Mouse (Mus musculus) midbrain, embryonic 14.5 days (tissue): ENCODE measurements at regions not wholly inside any gene's neighbourhood (a gene's known extent, or its start where the extent isn't known, plus 50 kb on each side); places are given as distances from the start of the nearest gene placed in this dataset.
"Not testable (repeated sequence)": the region's sequence is repeated elsewhere in the genome, so short reads cannot be mapped to it uniquely, and the experiment has no call there.

Experiments used
- ATAC-seq: fragments of 200-750 bp; cut with Nextera tagmentation; 2 replicates; pipeline ENCODE4 v1.8.0; 2017; ENCODE audit warnings: moderate number of reproducible peaks, moderate library complexity; ENCODE audit not compliant: low FRiP score, low TSS enrichment
- DNase-seq: peaks from one replicate; pipeline ENCODE4 v3.0.0-alpha.2; 2015
- H3K27ac ChIP-seq: fragments of 300-500 bp; sonication (generic); replicated peaks from 2 replicates; pipeline ENCODE4 v1.5.1; 2014; ENCODE audit warnings: mild to moderate bottlenecking, low read depth, low read length, moderate library complexity
- H3K27me3 ChIP-seq: fragments of 300-500 bp; sonication (generic); 2 replicates; pipeline ENCODE4 v1.6.1; 2014; ENCODE audit warnings: low read length, control low read depth, mixed read lengths; ENCODE audit not compliant: control insufficient read depth, insufficient read depth
- H3K36me3 ChIP-seq: fragments of 300-500 bp; sonication (generic); 2 replicates; pipeline ENCODE4 v1.6.1; 2014; ENCODE audit warnings: low read length, control low read depth; ENCODE audit not compliant: control insufficient read depth, insufficient read depth
- H3K4me1 ChIP-seq: fragments of 300-500 bp; sonication (generic); 2 replicates; pipeline ENCODE4 v1.6.1; 2014; ENCODE audit warnings: mild to moderate bottlenecking, antibody characterized with exemption, low read length, control low read depth; ENCODE audit not compliant: control insufficient read depth, insufficient read depth
- H3K4me2 ChIP-seq: fragments of 300-500 bp; sonication (generic); 2 replicates; pipeline ENCODE4 v1.6.1; 2014; ENCODE audit warnings: mild to moderate bottlenecking, low read length, moderate library complexity
- H3K4me3 ChIP-seq: fragments of 300-500 bp; sonication (generic); replicated peaks from 2 replicates; pipeline ENCODE4 v1.5.1; 2014; ENCODE audit warnings: low read depth, low read length
- H3K9ac ChIP-seq: fragments of 300-500 bp; sonication (generic); replicated peaks from 2 replicates; pipeline ENCODE4 v1.6.1; 2014; ENCODE audit warnings: mild to moderate bottlenecking, low read length, moderate library complexity
- H3K9me3 ChIP-seq: fragments of 300-500 bp; sonication (generic); 2 replicates; pipeline ENCODE4 v1.6.1; 2016; ENCODE audit warnings: low read length, control low read depth, mixed read lengths; ENCODE audit not compliant: control insufficient read depth
- WGBS: fragments of 180-500 bp; shearing (Covaris S2); extraction: QIAGEN DNeasy Blood & Tissue Kit; methylation state at CpG from one replicate; pipeline ENCODE4 v1.1.7; 2014; 5-methylcytosine and 5-hydroxymethylcytosine counted together

- DNase-seq, result no peak
- Histone ChIP-seq H3K27me3 (no peaks in the 10 kb centered on the region), H3K4me3 (no peak overlapping the region), H3K4me1 (no peaks in the 10 kb centered on the region), H3K36me3 (no peaks in the 10 kb centered on the region), H3K4me2 (no peak overlapping the region), H3K9ac (no peak overlapping the region), H3K9me3 (no peaks in the 10 kb centered on the region), H3K27ac (no peak overlapping the region)
- no peak for ATAC-seq
These were observed 204.6 kb upstream of the Ngly1 start for GRCm38 (mm10) chr14:16044466-16044865.

DNA sequence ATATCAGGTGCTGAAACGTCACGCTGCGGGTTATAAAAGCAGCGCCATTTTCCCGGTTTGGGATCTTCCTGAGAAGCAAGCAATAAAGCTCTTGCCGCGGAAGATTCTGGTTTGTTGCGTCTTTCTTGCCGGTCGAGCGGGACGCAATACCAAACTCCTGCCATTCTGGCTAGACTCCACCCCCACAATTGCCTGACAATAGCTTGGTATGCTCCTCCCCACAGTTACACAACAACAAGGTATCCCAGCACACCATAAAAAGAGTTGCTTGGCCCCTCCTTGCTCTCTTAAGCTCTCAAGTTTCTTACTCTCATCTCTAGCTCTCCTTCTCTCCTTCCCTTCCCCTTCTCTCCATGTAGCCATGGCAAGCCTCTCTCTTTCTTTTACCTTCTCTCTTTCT is 176.5 kb upstream of the Ngly1 start:
- H3K4me2 ChIP-seq, H3K27ac ChIP-seq, H3K9ac ChIP-seq, H3K4me3 ChIP-seq, ATAC-seq, H3K9me3 ChIP-seq, H3K4me1 ChIP-seq, DNase-seq, H3K36me3 ChIP-seq, H3K27me3 ChIP-seq: not testable (repeated sequence)
- 96% methylated on average over 7 of the region's 12 CpGs for WGBS

- DNase-seq, result peak; percentile 11
- Histone ChIP-seq H3K4me2 (no peak overlapping the region), H3K9me3 (no peaks in the 10 kb centered on the region), H3K27me3 (no peaks in the 10 kb centered on the region), H3K36me3 (no peaks in the 10 kb centered on the region), H3K27ac (no peak overlapping the region), H3K4me1 (no peaks in the 10 kb centered on the region), H3K9ac (no peak overlapping the region), H3K4me3 (no peak overlapping the region)
- ATAC-seq, result no peak
- WGBS, result 79% methylated on average over 1 of the region's 1 CpGs
These were observed 175.0 kb upstream of the Ngly1 start for GRCm38 (mm10) chr14:16074089-16074488.

GRCm38 (mm10) chr14:16079096-16079495 is 170.0 kb upstream of the Ngly1 start:
- no peaks in the 10 kb centered on the region for H3K9me3 ChIP-seq
- H3K4me2 ChIP-seq, result no peak overlapping the region
- no peaks in the 10 kb centered on the region for H3K36me3 ChIP-seq
- DNase-seq (no peak), ATAC-seq (no peak)
- H3K4me1 ChIP-seq, result no peaks in the 10 kb centered on the region
- H3K4me3 ChIP-seq, result no peak overlapping the region
- H3K27me3 ChIP-seq, result no peaks in the 10 kb centered on the region
- no peak overlapping the region for H3K9ac ChIP-seq
- H3K27ac ChIP-seq, result no peak overlapping the region
- 83% methylated on average over 1 of the region's 1 CpGs for WGBS

- H3K27ac ChIP-seq, DNase-seq, H3K4me2 ChIP-seq, H3K9ac ChIP-seq, H3K9me3 ChIP-seq, ATAC-seq, H3K36me3 ChIP-seq, H3K4me1 ChIP-seq, H3K27me3 ChIP-seq, H3K4me3 ChIP-seq: not testable (repeated sequence)
These were observed 161.8 kb upstream of the Ngly1 start for GRCm38 (mm10) chr14:16087231-16087630.

- Histone ChIP-seq H3K4me2 (no peak overlapping the region), H3K9me3 (no peaks in the 10 kb centered on the region), H3K9ac (no peak overlapping the region), H3K27me3 (no peaks in the 10 kb centered on the region), H3K36me3 (no peaks in the 10 kb centered on the region), H3K27ac (no peak overlapping the region), H3K4me1 (no peaks in the 10 kb centered on the region), H3K4me3 (no peak overlapping the region)
- WGBS, result 89% methylated on average over 4 of the region's 4 CpGs
- DNase-seq (no peak), ATAC-seq (no peak)
These were observed 156.5 kb upstream of the Ngly1 start for GRCm38 (mm10) chr14:16092391-16093132.

DNA sequence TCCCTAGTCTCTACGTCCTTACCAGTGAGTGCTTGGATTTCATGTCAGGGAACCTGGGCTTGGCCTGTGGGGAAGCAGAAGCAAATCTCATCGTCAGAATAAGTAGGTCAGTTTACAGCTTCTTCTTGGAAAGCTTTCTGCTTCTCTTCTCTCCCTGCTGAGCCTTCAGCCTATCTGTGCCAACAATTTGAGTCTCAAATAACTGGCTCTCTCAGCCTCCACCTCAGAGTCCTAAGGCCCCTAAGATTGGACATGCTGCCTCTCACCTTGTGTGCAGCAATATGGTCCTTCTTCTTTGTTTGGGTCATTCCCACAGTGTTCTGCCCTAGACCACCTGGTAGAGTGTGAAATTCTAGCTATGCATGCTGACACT is 156.0 kb upstream of the Ngly1 start:
- ATAC-seq, result no peak
- no peak overlapping the region for H3K4me2 ChIP-seq
- H3K27ac ChIP-seq, result no peak overlapping the region
- whole genome bisulfite sequencing, result 61% methylated on average over 2 of the region's 2 CpGs
- H3K4me3 ChIP-seq, result no peak overlapping the region
- H3K9ac ChIP-seq, result no peak overlapping the region
- DNase-seq, result no peak
- no peaks in the 10 kb centered on the region for H3K4me1 ChIP-seq
- H3K9me3 ChIP-seq, result no peaks in the 10 kb centered on the region
- H3K36me3 ChIP-seq, result no peaks in the 10 kb centered on the region
- no peaks in the 10 kb centered on the region for H3K27me3 ChIP-seq

- Histone ChIP-seq H3K4me3 (no peak overlapping the region), H3K9me3 (no peaks in the 10 kb centered on the region), H3K27ac (no peak overlapping the region), H3K4me1 (no peaks in the 10 kb centered on the region), H3K9ac (no peak overlapping the region), H3K4me2 (no peak overlapping the region), H3K36me3 (no peaks in the 10 kb centered on the region), H3K27me3 (no peaks in the 10 kb centered on the region)
- no peak for ATAC-seq
- 94% methylated on average over 1 of the region's 1 CpGs for WGBS
- DNase-seq, result no peak
These were observed 139.7 kb upstream of the Ngly1 start for GRCm38 (mm10) chr14:16109414-16109813.

GRCm38 (mm10) chr14:16132672-16133071 is 116.4 kb upstream of the Ngly1 start:
- DNase-seq, result no peak
- H3K4me3 ChIP-seq, result no peak overlapping the region
- H3K9ac ChIP-seq, result no peak overlapping the region
- WGBS, result 88% methylated on average over 3 of the region's 3 CpGs
- H3K27me3 ChIP-seq, result no peaks in the 10 kb centered on the region
- H3K4me1 ChIP-seq, result no peaks in the 10 kb centered on the region
- no peak for ATAC-seq
- no peak overlapping the region for H3K27ac ChIP-seq
- no peaks in the 10 kb centered on the region for H3K36me3 ChIP-seq
- H3K9me3 ChIP-seq, result no peaks in the 10 kb centered on the region
- H3K4me2 ChIP-seq, result no peak overlapping the region
